Mouse (Mus musculus) kidney, adult 2 months (tissue): ENCODE measurements around the gene Yeats4.

Source experiments
- CTCF ChIP-seq: fragments of 200-500 bp; conservative IDR thresholded peaks from 2 replicates; pipeline ENCODE4 v1.5.1; 2011; ENCODE audit warnings: low read depth, mild to moderate bottlenecking, control low read depth, low read length, moderate library complexity, mixed read lengths; ENCODE audit not compliant: insufficient read depth, insufficient read length
- POLR2A ChIP-seq: fragments of 200-500 bp; IDR thresholded peaks from one replicate; pipeline ENCODE4 v1.6.1; 2011; ENCODE audit warnings: low read depth, low read length, control low read depth

DNA sequence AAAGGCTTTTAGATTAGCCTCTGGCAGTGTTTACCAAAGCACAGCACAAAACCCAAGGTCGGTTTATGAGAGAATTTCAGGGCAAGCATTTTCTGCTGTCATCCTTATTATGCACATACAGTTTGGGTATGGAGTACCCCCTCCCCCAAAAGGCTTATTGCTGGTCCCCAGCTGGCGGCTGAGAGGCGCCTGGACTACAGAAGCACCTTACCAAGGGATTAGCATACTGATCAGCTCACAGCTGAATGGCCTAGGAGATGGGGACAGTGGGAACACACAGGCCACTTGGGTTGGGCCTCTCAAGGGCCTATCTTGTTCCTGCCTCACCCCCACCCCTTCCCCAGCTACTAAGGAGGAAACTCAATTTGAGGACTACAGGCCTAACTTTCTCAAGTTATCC lies 1.5 kb downstream of the Yeats4 start:
- TF ChIP-seq CTCF = no peak
- TF ChIP-seq POLR2A = no peak
